Mouse (Mus musculus): ENCODE results near the gene Cyb5r3.

DNA sequence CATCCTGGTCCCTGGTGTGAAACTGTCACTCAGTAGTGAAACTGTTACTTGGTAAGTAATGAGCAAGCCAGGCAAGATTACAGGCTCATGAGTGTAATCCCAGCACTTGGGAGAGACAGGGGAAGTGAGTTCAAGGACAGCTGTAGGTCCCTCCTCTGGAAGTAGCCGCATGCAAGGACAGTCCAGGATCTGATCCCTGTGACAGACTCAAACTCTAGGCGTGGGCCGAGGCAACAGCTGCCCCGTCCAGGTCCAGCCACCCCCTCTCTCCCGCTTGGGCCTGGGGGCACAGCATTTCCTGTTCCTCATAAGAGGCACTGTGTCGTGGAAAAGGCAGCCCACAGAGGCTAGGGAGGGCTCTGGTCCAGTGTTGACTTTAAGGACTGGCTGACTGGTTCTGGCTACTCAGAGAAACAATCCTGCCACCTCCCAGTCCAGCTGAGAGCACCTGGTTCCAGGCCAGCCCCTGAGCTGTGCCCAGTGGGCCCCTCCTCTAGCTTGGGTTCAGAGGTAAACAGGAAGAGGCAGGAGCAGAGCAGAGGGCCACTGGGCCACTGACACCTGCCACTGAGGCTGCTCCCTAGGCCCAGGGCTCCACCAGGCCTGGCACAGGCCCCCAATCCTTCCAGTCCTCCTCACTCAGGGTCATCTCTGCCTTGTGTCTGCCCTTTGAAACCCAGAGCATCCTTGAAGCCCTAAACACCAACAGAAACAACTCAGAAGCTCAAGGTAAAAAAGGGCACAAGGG is 16.5 kb downstream of the Cyb5r3 start:
- TF ChIP-seq POLR2A (IDR thresholded peaks at IDR 0.05; ENCODE audit: borderline replicate concordance, extremely low read depth, insufficient read depth, insufficient read length, poor library complexity, severe bottlenecking) (no peak), CTCF (IDR thresholded peaks at IDR 0.05; ENCODE audit: borderline replicate concordance, extremely low read depth, insufficient read depth, insufficient read length) (no peak)

All from brain, embryonic 14.5 days (tissue).